Mouse (Mus musculus): ENCODE data around the gene Spsb4.
"Not testable (repeated sequence)": the region's sequence is repeated elsewhere in the genome, so short reads cannot be mapped to it uniquely, and the experiment has no call there.

Gene Spsb4

GRCm38 (mm10) chr9:96953443-96953842 is 65.2 kb downstream of the Spsb4 start:
- DNase-seq (ENCODE audit: low spot score in 2 of 2), result no peak

GRCm38 (mm10) chr9:96952310-96952975 is 66.2 kb downstream of the Spsb4 start:
- DNase-seq (ENCODE audit: low spot score in 2 of 2), result no peak

- no peak for DNase-seq (ENCODE audit: low spot score in 2 of 2)
Measured at GRCm38 (mm10) chr9:96949551-96949950, 69.1 kb downstream of the Spsb4 start.

GRCm38 (mm10) chr9:96948546-96948945 is 70.1 kb downstream of the Spsb4 start:
- no peak for DNase-seq (ENCODE audit: low spot score in 2 of 2)

- no peak for DNase-seq (ENCODE audit: low spot score in 2 of 2)
Measured at GRCm38 (mm10) chr9:96947171-96947570, 71.5 kb downstream of the Spsb4 start.

GRCm38 (mm10) chr9:96944517-96944916 is 74.1 kb downstream of the Spsb4 start:
- no peak for DNase-seq (ENCODE audit: low spot score in 2 of 2)

- DNase-seq (ENCODE audit: low spot score in 2 of 2), result no peak
Measured at GRCm38 (mm10) chr9:96942975-96943374, 75.7 kb downstream of the Spsb4 start.

- DNase-seq (ENCODE audit: low spot score in 2 of 2), result no peak
Measured at GRCm38 (mm10) chr9:96938887-96939286, 79.8 kb downstream of the Spsb4 start.

- not testable (repeated sequence) for DNase-seq (ENCODE audit: low spot score in 2 of 2)
Measured at GRCm38 (mm10) chr9:96936427-96936826, 82.2 kb downstream of the Spsb4 start.

- no peak for DNase-seq (ENCODE audit: low spot score in 2 of 2)
Measured at GRCm38 (mm10) chr9:96935556-96936300, 82.9 kb downstream of the Spsb4 start.

- no peak for DNase-seq (ENCODE audit: low spot score in 2 of 2)
Measured at GRCm38 (mm10) chr9:96934816-96935215, 83.8 kb downstream of the Spsb4 start.

GRCm38 (mm10) chr9:96932751-96933150 is 85.9 kb downstream of the Spsb4 start:
- DNase-seq (ENCODE audit: low spot score in 2 of 2), result no peak

GRCm38 (mm10) chr9:96923577-96924316 is 94.9 kb downstream of the Spsb4 start:
- no peak for DNase-seq (ENCODE audit: low spot score in 2 of 2)

- DNase-seq (ENCODE audit: low spot score in 2 of 2), result no peak
Measured at GRCm38 (mm10) chr9:96923119-96923518, 95.5 kb downstream of the Spsb4 start.

GRCm38 (mm10) chr9:96916620-96917538 is 101.8 kb downstream of the Spsb4 start:
- DNase-seq (ENCODE audit: low spot score in 2 of 2), result peak; percentile 93 to 94

- no peak for DNase-seq (ENCODE audit: low spot score in 2 of 2)
Measured at GRCm38 (mm10) chr9:96916076-96916475, 102.6 kb downstream of the Spsb4 start.

GRCm38 (mm10) chr9:96914851-96915250 is 103.8 kb downstream of the Spsb4 start:
- DNase-seq (ENCODE audit: low spot score in 2 of 2), result no peak

- DNase-seq (ENCODE audit: low spot score in 2 of 2), result no peak
Measured at GRCm38 (mm10) chr9:96914005-96914404, 104.6 kb downstream of the Spsb4 start.

- no peak for DNase-seq (ENCODE audit: low spot score in 2 of 2)
Measured at GRCm38 (mm10) chr9:96909503-96909902, 109.1 kb downstream of the Spsb4 start.

- DNase-seq (ENCODE audit: low spot score in 2 of 2), result no peak
Measured at GRCm38 (mm10) chr9:96908737-96909136, 109.9 kb downstream of the Spsb4 start.

Measured in urinary bladder, postnatal 36 days (tissue).